Mouse (Mus musculus) testis, adult 10 weeks (tissue): ENCODE measurements around the gene Tex13b. TPM values are rescaled to one million over a fixed set of nuclear protein-coding genes. Genes with fewer than 3 reads are reported as not detected.

Experiments used
- polyA plus RNA-seq: library from polyadenylated mRNA; stranded (reverse); fragments of 350-450 nt; fragmentation: Illumina TruSeq; extraction: RNeasy Lipid Tissue Mini Kit (QIAGEN cat#74804); gene quantifications from one replicate; pipeline ENCODE4 v1.2.3, GENCODE M21; 2014; ENCODE audit warnings: low read depth, low replicate concordance

Gene Tex13b
- 28.9 TPM for polyA plus RNA-seq

GRCm38 (mm10) chrX:140813312-140814006 is at the start of gene Tex13b:
TSS of gene Tex13b (minus strand) at chrX:140813433.

Other genes with a start within 250 kb of the Tex13b start
- gene Tsc22d3, start 212.8 kb downstream of the Tex13b start, polyA plus RNA-seq, result 15.0 TPM
- gene Mid2, start 148.8 kb downstream of the Tex13b start, polyA plus RNA-seq, result 4.5 TPM
- gene Vsig1, start 94.2 kb upstream of the Tex13b start, polyA plus RNA-seq, result 208 TPM
- gene Psmd10, start 143.3 kb upstream of the Tex13b start, polyA plus RNA-seq, result 25.8 TPM
- 7.4 TPM for gene Atg4a, start 143.5 kb upstream of the Tex13b start, polyA plus RNA-seq